Mouse (Mus musculus) liver, postnatal 0 days (tissue): ENCODE results near the gene Pitpnm1. TPM values are rescaled to one million over a fixed set of nuclear protein-coding genes. Genes with fewer than 3 reads are reported as not detected.

Experiments
- ATAC-seq: fragments of 200-750 bp; cut with Nextera tagmentation; 2 replicates; pipeline ENCODE4 v1.8.0; 2017; ENCODE audit warnings: mild to moderate bottlenecking, moderate library complexity
- DNase-seq: peaks from one replicate; pipeline ENCODE4 v3.0.0-alpha.2; 2016
- H3K27ac ChIP-seq: fragments of 300-500 bp; sonication (generic); 2 replicates; pipeline ENCODE4 v1.5.1; 2014; ENCODE audit warnings: antibody characterized with exemption, moderate library complexity, mild to moderate bottlenecking, low read depth
- H3K27me3 ChIP-seq: fragments of 300-500 bp; sonication (generic); 2 replicates; pipeline ENCODE4 v1.6.1; 2014; ENCODE audit warnings: low read length, control low read depth, mixed read lengths; ENCODE audit not compliant: insufficient read depth
- H3K36me3 ChIP-seq: fragments of 300-500 bp; sonication (generic); replicated peaks from 2 replicates; pipeline ENCODE4 v1.6.1; 2014; ENCODE audit warnings: mild to moderate bottlenecking, control low read depth, low read length, moderate library complexity, mixed read lengths; ENCODE audit not compliant: insufficient read depth
- H3K4me1 ChIP-seq: fragments of 300-500 bp; sonication (generic); 2 replicates; pipeline ENCODE4 v1.6.1; 2014; ENCODE audit warnings: antibody characterized with exemption, mild to moderate bottlenecking, control low read depth; ENCODE audit not compliant: insufficient read depth
- H3K4me2 ChIP-seq: fragments of 300-500 bp; sonication (generic); 2 replicates; pipeline ENCODE4 v1.6.1; 2014; ENCODE audit warnings: low read depth, mild to moderate bottlenecking, low read length, moderate library complexity, mixed read lengths
- H3K4me3 ChIP-seq: fragments of 300-500 bp; sonication (generic); 2 replicates; pipeline ENCODE4 v1.5.1; 2014; ENCODE audit warnings: low read depth, low read length
- H3K9ac ChIP-seq: fragments of 300-500 bp; sonication (generic); replicated peaks from 2 replicates; pipeline ENCODE4 v1.6.1; 2014; ENCODE audit warnings: mild to moderate bottlenecking, moderate library complexity
- H3K9me3 ChIP-seq: fragments of 300-500 bp; sonication (generic); 2 replicates; pipeline ENCODE4 v1.6.1; 2016; ENCODE audit warnings: mild to moderate bottlenecking, control low read depth, low read length, mixed read lengths
- CTCF ChIP-seq: sonication (generic); IDR thresholded peaks from 2 replicates; pipeline ENCODE4 v1.5.1; 2016; ENCODE audit warnings: antibody characterized with exemption, low read depth
- EP300 ChIP-seq: IDR thresholded peaks from 2 replicates; pipeline ENCODE4 v1.6.1; 2016; ENCODE audit warnings: antibody characterized with exemption, low read depth, mild to moderate bottlenecking
- WGBS: fragments of 180-500 bp; shearing (Covaris S2); extraction: QIAGEN DNeasy Blood & Tissue Kit; methylation state at CpG from one replicate; pipeline ENCODE4 v1.1.7; 2014; ENCODE audit not compliant: insufficient replicate concordance; 5-methylcytosine and 5-hydroxymethylcytosine counted together
- polyA plus RNA-seq: library from polyadenylated mRNA; unstranded; fragments of >200 nt; fragmentation: Nextera tagmentation; extraction: Ambion mirVana; gene quantifications from 2 replicates; pipeline ENCODE4 v1.2.1, GENCODE M21; 2015

The Pitpnm1 gene
- polyA plus RNA-seq, 1 experiment from 2014 or later = 7.4 TPM

GRCm38 (mm10) chr19:4090446-4090845 is 9.4 kb upstream of the Pitpnm1 start:
- H3K27me3 ChIP-seq = 0 out of 2 replicates have a peak, but pooled peaks cover 6% of the 10 kb centered on the region
- no peak overlapping the region for H3K27ac ChIP-seq
- WGBS = 74% methylated on average over 3 of the region's 3 CpGs
- no peak overlapping the region for H3K4me3 ChIP-seq
- H3K4me1 ChIP-seq = no peaks in the 10 kb centered on the region
- DNase-seq (no peak), ATAC-seq (no peak)
- H3K9me3 ChIP-seq = no peaks in the 10 kb centered on the region
- H3K4me2 ChIP-seq = no peak overlapping the region
- no peaks in the 10 kb centered on the region for H3K36me3 ChIP-seq
- H3K9ac ChIP-seq = no peak overlapping the region
- TF ChIP-seq EP300 (no peak), CTCF (no peak)

- 0 out of 2 replicates have a peak, but pooled peaks cover 3% of the 10 kb centered on the region for H3K27me3 ChIP-seq
- H3K4me1 ChIP-seq = peaks cover 3% of the 10 kb centered on the region
- H3K4me3 ChIP-seq = no peak overlapping the region
- WGBS = 41% methylated on average over 2 of the region's 2 CpGs
- H3K4me2 ChIP-seq = no peak overlapping the region
- H3K9me3 ChIP-seq = no peaks in the 10 kb centered on the region
- H3K9ac ChIP-seq = no peak overlapping the region
- H3K27ac ChIP-seq = no peak overlapping the region
- DNase-seq (no peak), ATAC-seq (no peak)
- no peaks in the 10 kb centered on the region for H3K36me3 ChIP-seq
- no peak for TF ChIP-seq EP300
- TF ChIP-seq CTCF = no peak
These were observed 8.4 kb upstream of the Pitpnm1 start for GRCm38 (mm10) chr19:4091383-4091782.

GRCm38 (mm10) chr19:4092750-4093149 is 7.0 kb upstream of the Pitpnm1 start:
- peak; percentile 88 for TF ChIP-seq EP300
- no peak for TF ChIP-seq CTCF
- Histone ChIP-seq H3K4me1 (peaks cover 8% of the 10 kb centered on the region), H3K9me3 (no peaks in the 10 kb centered on the region), H3K27me3 (0 out of 2 replicates have a peak, but pooled peaks cover 3% of the 10 kb centered on the region), H3K9ac (no peak overlapping the region), H3K4me2 (no peak overlapping the region), H3K4me3 (no peak overlapping the region), H3K27ac (no peak overlapping the region), H3K36me3 (no peaks in the 10 kb centered on the region)
- ATAC-seq (no peak), DNase-seq (no peak)
- 52% methylated on average over 3 of the region's 3 CpGs for WGBS

- Histone ChIP-seq H3K9me3 (no peaks in the 10 kb centered on the region), H3K36me3 (no peaks in the 10 kb centered on the region), H3K4me1 (peaks cover 16% of the 10 kb centered on the region), H3K4me2 (no peak overlapping the region), H3K27me3 (0 out of 2 replicates have a peak, but pooled peaks cover 3% of the 10 kb centered on the region), H3K9ac (no peak overlapping the region), H3K4me3 (no peak overlapping the region), H3K27ac (no peak overlapping the region)
- DNase-seq (no peak), ATAC-seq (no peak)
- WGBS = 75% methylated on average over 7 of the region's 7 CpGs
- TF ChIP-seq EP300 (no peak), CTCF (no peak)
These were observed 6.0 kb upstream of the Pitpnm1 start for GRCm38 (mm10) chr19:4093772-4094171.

- Histone ChIP-seq H3K4me3 (no peak overlapping the region), H3K9me3 (no peaks in the 10 kb centered on the region), H3K36me3 (no peaks in the 10 kb centered on the region), H3K9ac (no peak overlapping the region), H3K4me1 (peaks cover 21% of the 10 kb centered on the region), H3K27ac (no peak overlapping the region), H3K4me2 (no peak overlapping the region), H3K27me3 (0 out of 2 replicates have a peak, but pooled peaks cover 3% of the 10 kb centered on the region)
- WGBS = 76% methylated on average over 3 of the region's 3 CpGs
- ATAC-seq (no peak), DNase-seq (no peak)
- no peak for TF ChIP-seq EP300
- no peak for TF ChIP-seq CTCF
These were observed 5.5 kb upstream of the Pitpnm1 start for GRCm38 (mm10) chr19:4094348-4094747.

GRCm38 (mm10) chr19:4094774-4095303 is 5.0 kb upstream of the Pitpnm1 start:
- Histone ChIP-seq H3K27ac (no peak overlapping the region), H3K27me3 (no peaks in the 10 kb centered on the region), H3K9ac (no peak overlapping the region), H3K9me3 (no peaks in the 10 kb centered on the region), H3K4me1 (peaks cover 26% of the 10 kb centered on the region), H3K4me3 (no peak overlapping the region), H3K36me3 (no peaks in the 10 kb centered on the region), H3K4me2 (no peak overlapping the region)
- TF ChIP-seq EP300 = no peak
- TF ChIP-seq CTCF = no peak
- WGBS = 81% methylated on average over 5 of the region's 5 CpGs
- ATAC-seq = no peak
- DNase-seq = no peak

GRCm38 (mm10) chr19:4095802-4096201 is 4.0 kb upstream of the Pitpnm1 start:
- Histone ChIP-seq H3K9me3 (no peaks in the 10 kb centered on the region), H3K9ac (no peak overlapping the region), H3K36me3 (no peaks in the 10 kb centered on the region), H3K4me2 (no peak overlapping the region), H3K27ac (no peak overlapping the region), H3K27me3 (peaks cover 7% of the 10 kb centered on the region), H3K4me3 (no peak overlapping the region), H3K4me1 (peaks cover 36% of the 10 kb centered on the region)
- ATAC-seq = no peak
- TF ChIP-seq CTCF (no peak), EP300 (no peak)
- WGBS = 68% methylated on average over 3 of the region's 3 CpGs
- DNase-seq = no peak
